Mouse (Mus musculus) heart, embryonic 16.5 days (tissue): ENCODE data around the gene Scn1b. TPM values are rescaled to one million over a fixed set of nuclear protein-coding genes. Genes with fewer than 3 reads are reported as not detected.

Experiments
- ATAC-seq: fragments of 200-750 bp; cut with Nextera tagmentation; replicated peaks from 2 replicates; pipeline ENCODE4 v1.8.0; 2017; ENCODE audit warnings: moderate number of reproducible peaks; ENCODE audit not compliant: insufficient read depth, low FRiP score; ENCODE audit errors: extremely low read depth
- H3K27ac ChIP-seq: fragments of 300-500 bp; sonication (generic); 2 replicates; pipeline ENCODE4 v1.5.1; 2014; ENCODE audit warnings: mild to moderate bottlenecking, low read length, control low read depth, moderate library complexity
- H3K27me3 ChIP-seq: fragments of 300-500 bp; sonication (generic); 2 replicates; pipeline ENCODE4 v1.6.1; 2014; ENCODE audit warnings: low read length, mixed read lengths; ENCODE audit not compliant: control insufficient read depth, insufficient read depth
- H3K36me3 ChIP-seq: fragments of 300-500 bp; sonication (generic); 2 replicates; pipeline ENCODE4 v1.6.1; 2014; ENCODE audit not compliant: control insufficient read depth, insufficient read depth
- H3K4me1 ChIP-seq: fragments of 300-500 bp; sonication (generic); 2 replicates; pipeline ENCODE4 v1.6.1; 2014; ENCODE audit warnings: low read length, mixed read lengths; ENCODE audit not compliant: control insufficient read depth, insufficient read depth
- H3K4me2 ChIP-seq: fragments of 300-500 bp; sonication (generic); 2 replicates; pipeline ENCODE4 v1.6.1; 2014; ENCODE audit warnings: low read depth, mild to moderate bottlenecking, control low read depth, low read length
- H3K4me3 ChIP-seq: fragments of 300-500 bp; sonication (generic); 2 replicates; pipeline ENCODE4 v1.5.1; 2014; ENCODE audit warnings: mild to moderate bottlenecking, control low read depth, low read length
- H3K9ac ChIP-seq: fragments of 300-500 bp; sonication (generic); 2 replicates; pipeline ENCODE4 v1.6.1; 2014; ENCODE audit warnings: low read length, control low read depth
- H3K9me3 ChIP-seq: fragments of 300-500 bp; sonication (generic); replicated peaks from 2 replicates; pipeline ENCODE4 v1.6.1; 2016; ENCODE audit warnings: low read length; ENCODE audit not compliant: control insufficient read depth
- WGBS: fragments of 180-500 bp; shearing (Covaris S2); extraction: QIAGEN DNeasy Blood & Tissue Kit; methylation state at CpG from one replicate; pipeline ENCODE4 v1.1.7; 2014; 5-methylcytosine and 5-hydroxymethylcytosine counted together
- polyA plus RNA-seq: library from polyadenylated mRNA; unstranded; fragments of >200 nt; fragmentation: Nextera tagmentation; extraction: Ambion mirVana; gene quantifications from 2 replicates; pipeline ENCODE4 v1.2.1, GENCODE M21; 2015

Gene Scn1b
- polyA plus RNA-seq, 1 experiment from 2014 or later = 2.8 TPM

DNA sequence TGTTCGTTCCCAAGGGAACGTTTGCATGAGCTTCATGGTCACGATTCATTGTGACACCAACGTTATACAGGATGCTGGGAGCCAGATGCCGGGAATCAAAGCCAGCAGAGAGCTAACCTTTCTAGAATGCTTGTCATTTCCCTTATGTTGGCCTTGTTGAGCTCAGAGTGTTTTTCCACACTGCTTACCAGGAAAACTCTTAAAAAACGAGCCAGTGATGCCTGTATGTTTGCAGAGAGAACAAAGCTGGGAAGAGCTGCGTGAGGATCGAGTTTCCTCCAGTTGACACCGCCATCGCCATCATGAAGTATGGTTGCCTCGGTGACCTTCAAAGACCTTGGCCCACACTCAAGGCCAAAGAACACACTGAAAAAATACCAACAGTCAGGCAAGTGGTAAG, 35.5 kb upstream of the Scn1b start:
- Histone ChIP-seq H3K27me3 (no peaks in the 10 kb centered on the region), H3K4me3 (no peak overlapping the region), H3K4me1 (no peaks in the 10 kb centered on the region), H3K9me3 (no peaks in the 10 kb centered on the region), H3K36me3 (no peaks in the 10 kb centered on the region), H3K4me2 (no peak overlapping the region), H3K27ac (no peak overlapping the region), H3K9ac (no peak overlapping the region)
- ATAC-seq = no peak
- WGBS = 65% methylated on average over 11 of the region's 11 CpGs

GRCm38 (mm10) chr7:31161831-31162230, 35.0 kb upstream of the Scn1b start:
- no peak overlapping the region for H3K4me3 ChIP-seq
- 0 out of 2 replicates have a peak, but pooled peaks have one; percentile 45 for ATAC-seq

GRCm38 (mm10) chr7:31161246-31161645, 34.4 kb upstream of the Scn1b start:
- H3K9ac ChIP-seq = no peak overlapping the region
- no peaks in the 10 kb centered on the region for H3K9me3 ChIP-seq
- H3K27me3 ChIP-seq = no peaks in the 10 kb centered on the region
- 78% methylated on average over 3 of the region's 3 CpGs for WGBS
- no peak overlapping the region for H3K27ac ChIP-seq
- H3K36me3 ChIP-seq = no peaks in the 10 kb centered on the region
- H3K4me3 ChIP-seq = no peak overlapping the region
- peaks cover 2% of the 10 kb centered on the region; the same call in 1 of the 2 replicates for H3K4me1 ChIP-seq
- no peak for ATAC-seq
- H3K4me2 ChIP-seq = no peak overlapping the region

More at GRCm38 (mm10) chr7:31161831-31162230, 35.0 kb upstream of the Scn1b start:
- WGBS = 60% methylated on average over 3 of the region's 3 CpGs
- Histone ChIP-seq H3K36me3 (no peaks in the 10 kb centered on the region), H3K9ac (no peak overlapping the region), H3K27me3 (no peaks in the 10 kb centered on the region), H3K27ac (no peak overlapping the region), H3K4me2 (no peak overlapping the region), H3K4me1 (no peaks in the 10 kb centered on the region), H3K9me3 (no peaks in the 10 kb centered on the region)

GRCm38 (mm10) chr7:31160763-31161162, 34.0 kb upstream of the Scn1b start:
- Histone ChIP-seq H3K36me3 (no peaks in the 10 kb centered on the region), H3K9me3 (no peaks in the 10 kb centered on the region), H3K4me2 (no peak overlapping the region), H3K27me3 (no peaks in the 10 kb centered on the region), H3K9ac (no peak overlapping the region), H3K4me1 (peaks cover 6% of the 10 kb centered on the region), H3K27ac (no peak overlapping the region), H3K4me3 (no peak overlapping the region)
- no peak for ATAC-seq
- WGBS = 49% methylated on average over 5 of the region's 5 CpGs

DNA sequence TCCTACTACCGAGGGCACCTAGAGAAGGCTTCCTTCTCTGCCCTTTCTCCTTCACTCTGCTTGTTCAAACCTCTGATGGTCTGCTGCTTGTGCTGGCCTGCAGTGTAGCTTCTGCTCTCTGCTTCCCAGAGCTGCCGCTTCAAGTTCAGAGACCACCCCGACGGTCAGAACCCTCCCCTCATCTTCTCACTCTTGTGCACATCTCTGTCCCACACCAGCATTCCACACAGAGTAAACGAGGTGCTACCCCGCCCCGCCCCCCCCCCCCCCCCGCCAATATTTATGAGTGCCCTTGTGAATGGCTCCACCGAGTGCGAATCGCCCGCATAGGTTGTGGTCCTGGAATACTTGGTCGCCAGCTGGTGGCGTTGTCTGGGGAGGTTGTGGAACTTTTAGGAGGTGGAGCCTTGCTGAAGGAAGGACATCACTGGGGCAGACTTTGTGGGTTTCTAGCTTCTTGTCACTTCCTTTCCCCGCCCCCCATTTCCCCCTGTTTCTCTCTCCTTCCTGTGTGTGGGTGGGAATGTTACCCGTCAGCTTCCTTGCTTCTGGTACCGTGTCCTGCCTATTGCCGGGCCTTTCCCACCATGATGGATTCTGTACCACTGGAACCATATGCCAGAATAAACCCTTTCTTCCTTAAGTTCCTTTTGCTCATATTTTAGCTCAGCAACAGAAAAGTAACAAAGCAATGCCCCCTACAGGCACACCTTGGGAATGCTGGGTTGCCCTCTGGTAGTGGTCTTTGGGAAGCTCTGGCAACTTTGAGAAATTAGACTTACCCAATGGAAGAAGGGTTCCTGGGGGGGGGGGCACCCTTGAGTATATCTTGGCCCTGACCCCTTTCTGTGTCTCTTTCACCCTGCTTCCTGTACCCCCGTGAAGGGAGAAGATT, 29.5 kb upstream of the Scn1b start:
- Histone ChIP-seq H3K36me3 (no peaks in the 10 kb centered on the region), H3K4me3 (no peak overlapping the region), H3K9ac (peak overlapping the region; percentile 54), H3K4me2 (peak overlapping the region; percentile 30), H3K4me1 (peaks cover 16% of the 10 kb centered on the region), H3K27ac (peak overlapping the region; percentile 46), H3K9me3 (no peaks in the 10 kb centered on the region), H3K27me3 (no peaks in the 10 kb centered on the region)
- WGBS = 30% methylated on average over 16 of the region's 19 CpGs
- ATAC-seq = 0 out of 2 replicates have a peak, but pooled peaks have one; percentile 12

DNA sequence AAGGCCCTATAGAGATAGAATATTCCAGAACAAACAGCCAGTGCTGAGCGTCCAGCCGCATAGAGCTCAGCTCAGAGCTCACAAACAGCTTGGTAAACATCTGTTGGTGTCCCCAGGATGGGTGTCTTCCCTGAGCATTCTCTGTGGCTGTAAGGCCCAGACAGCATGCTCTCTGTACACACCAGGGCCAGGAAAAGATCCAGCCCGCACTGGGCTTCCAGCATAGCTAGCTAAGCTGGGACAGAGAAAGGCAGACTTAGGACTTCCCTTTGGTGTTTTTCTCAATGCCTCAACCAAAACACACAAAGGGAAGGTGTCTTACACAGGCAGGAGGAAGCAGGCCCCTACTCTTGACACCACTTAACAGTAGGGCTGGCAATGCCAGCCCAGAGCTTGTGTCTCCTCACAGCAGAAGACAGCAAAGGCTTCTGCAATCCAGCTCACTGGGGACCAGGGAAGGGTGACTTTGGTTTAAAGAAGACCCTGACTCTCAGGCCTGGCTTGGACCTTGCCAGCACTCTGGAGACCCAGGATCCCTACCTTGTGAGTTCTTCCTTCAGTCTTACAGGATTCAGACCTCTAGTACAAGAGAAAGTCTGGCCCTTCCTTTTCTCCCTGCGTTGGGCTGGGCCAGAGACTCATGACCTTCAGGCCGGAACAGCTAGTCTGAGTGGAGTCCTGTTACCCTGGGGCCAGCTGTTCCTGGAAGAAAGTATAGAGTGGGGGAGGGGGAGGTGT, 28.7 kb upstream of the Scn1b start, which contains the start of gene Gramd1a:
Gene Gramd1a (minus strand): TSS at position 601 of the 738 bp plus-strand sequence.
- H3K9ac ChIP-seq = peak within 1 kb of the TSS; percentile 54
- peaks cover 16% of the 10 kb centered on the region for H3K4me1 ChIP-seq
- no peak for ATAC-seq
- H3K27ac ChIP-seq = peak within 1 kb of the TSS; percentile 46
- 56% methylated on average over 5 of the region's 5 CpGs for WGBS
- no peak within 1 kb of the TSS for H3K4me3 ChIP-seq
- no peaks in the 10 kb centered on the region for H3K36me3 ChIP-seq
- H3K27me3 ChIP-seq = no peaks in the 10 kb centered on the region
- H3K9me3 ChIP-seq = no peaks in the 10 kb centered on the region
- H3K4me2 ChIP-seq = peak within 1 kb of the TSS; percentile 30

- Histone ChIP-seq H3K4me1 (peaks cover 28% of the 10 kb centered on the region), H3K9me3 (no peaks in the 10 kb centered on the region), H3K9ac (no peak overlapping the region), H3K4me3 (no peak overlapping the region), H3K27ac (peak overlapping the region; percentile 16; the same call in 1 of the 2 replicates), H3K36me3 (no peaks in the 10 kb centered on the region), H3K4me2 (no peak overlapping the region), H3K27me3 (no peaks in the 10 kb centered on the region)
- 87% methylated on average over 6 of the region's 6 CpGs for WGBS
- no peak for ATAC-seq
Measured at GRCm38 (mm10) chr7:31153536-31154320, 26.9 kb upstream of the Scn1b start.

DNA sequence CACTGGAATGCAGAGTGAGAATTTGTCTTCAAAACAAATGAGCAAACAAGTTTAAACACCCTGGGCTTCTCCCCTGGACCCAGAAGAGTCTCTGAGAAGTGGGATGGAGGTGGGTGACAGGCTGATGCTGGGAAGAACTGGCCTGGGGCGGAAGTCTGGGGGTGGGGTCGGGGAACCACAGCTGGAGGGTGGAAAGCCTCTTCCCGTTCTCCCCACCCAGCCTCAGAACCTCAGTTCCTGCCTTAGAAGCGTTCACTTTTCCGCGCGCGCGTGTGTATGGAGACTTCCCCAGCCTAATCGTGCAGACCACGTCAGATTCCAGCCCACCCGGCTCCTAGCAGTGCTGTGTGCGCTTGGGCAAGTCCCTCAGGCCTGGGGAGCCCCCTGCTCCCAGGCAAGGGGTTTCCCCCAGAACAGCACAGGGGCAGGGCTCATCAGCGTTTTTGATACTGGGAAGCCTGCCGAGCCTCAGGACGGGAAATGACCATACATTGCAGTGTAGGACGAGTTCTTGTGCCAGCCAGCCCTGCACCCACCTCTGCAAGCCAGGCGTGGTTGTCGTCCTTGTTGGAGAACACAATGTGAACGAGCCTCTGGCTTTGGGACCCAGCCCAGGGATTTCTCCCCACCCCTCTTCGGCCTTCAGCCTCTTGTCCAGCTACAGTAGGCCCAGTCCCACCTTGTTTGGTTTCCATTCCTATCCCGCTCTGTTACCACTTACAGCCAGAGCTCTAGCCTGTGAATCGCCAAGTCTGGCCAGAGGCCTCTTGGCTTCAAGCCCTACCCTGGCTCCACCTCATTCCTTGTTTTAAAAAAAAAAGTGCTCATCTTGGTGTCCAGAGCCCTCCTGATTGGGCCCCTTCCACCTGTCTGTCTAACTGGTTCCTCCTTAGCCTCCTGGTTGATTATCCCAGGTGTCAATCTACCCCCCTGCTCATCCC, 24.8 kb upstream of the Scn1b start:
- Histone ChIP-seq H3K36me3 (0 out of 2 replicates have a peak, but pooled peaks cover 2% of the 10 kb centered on the region), H3K9ac (peak overlapping the region; percentile 96), H3K27me3 (no peaks in the 10 kb centered on the region), H3K9me3 (no peaks in the 10 kb centered on the region), H3K4me2 (peak overlapping the region; percentile 71), H3K4me3 (peak overlapping the region; percentile 88), H3K27ac (peak overlapping the region; percentile 93), H3K4me1 (peaks cover 41% of the 10 kb centered on the region)
- peak; percentile 50 for ATAC-seq
- 10% methylated on average over 23 of the region's 23 CpGs for WGBS
